Mouse (Mus musculus): ENCODE results near the gene Fgfr2. TPM values are rescaled to one million over a fixed set of nuclear protein-coding genes. Genes with fewer than 3 reads are reported as not detected.
"Not testable (repeated sequence)": the region's sequence is repeated elsewhere in the genome, so short reads cannot be mapped to it uniquely, and the experiment has no call there.

Fgfr2 gene
- polyA plus RNA-seq, 1 experiment from 2014 or later, result 24.9 TPM

DNA sequence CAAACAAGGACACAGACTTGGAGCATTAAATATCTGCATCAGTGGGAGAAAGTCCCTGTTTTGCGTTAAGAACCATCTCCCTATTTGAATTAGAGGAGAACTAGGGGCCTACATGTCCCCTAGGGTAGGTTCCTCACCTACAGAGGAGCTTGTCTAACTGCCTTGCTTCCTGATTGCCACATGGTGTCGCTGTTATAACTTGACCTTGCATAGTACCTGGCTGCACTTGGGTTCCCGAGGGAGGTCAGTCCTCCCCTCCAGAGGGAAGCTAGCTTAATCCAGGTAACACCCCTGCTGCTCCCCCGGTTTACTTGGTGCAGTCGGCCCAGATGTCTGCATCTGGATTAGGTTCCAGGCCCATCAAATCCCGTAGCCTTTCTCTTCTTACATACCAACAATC is 2518.0 kb downstream of the Fgfr2 start:
- Histone ChIP-seq H3K9ac (ENCODE audit: low read depth, low read length) (no peak overlapping the region), H3K9me3 (replicated peaks; ENCODE audit: control insufficient read depth, low read length) (no peaks in the 10 kb centered on the region), H3K4me2 (no peak overlapping the region), H3K27me3 (ENCODE audit: control insufficient read depth, insufficient read depth, low read length) (no peaks in the 10 kb centered on the region), H3K27ac (ENCODE audit: low read depth, low read length) (no peak overlapping the region), H3K36me3 (ENCODE audit: control insufficient read depth, insufficient read depth, low read length) (no peaks in the 10 kb centered on the region), H3K4me1 (ENCODE audit: control insufficient read depth, insufficient read depth, low read length) (no peaks in the 10 kb centered on the region), H3K4me3 (ENCODE audit: low read depth, low read length) (no peak overlapping the region)
- 15% methylated on average over 6 of the region's 6 CpGs for WGBS (ENCODE audit: insufficient replicate concordance)
- ATAC-seq (replicated peaks; ENCODE audit: insufficient number of reproducible peaks, low FRiP score, low TSS enrichment), result no peak

DNA sequence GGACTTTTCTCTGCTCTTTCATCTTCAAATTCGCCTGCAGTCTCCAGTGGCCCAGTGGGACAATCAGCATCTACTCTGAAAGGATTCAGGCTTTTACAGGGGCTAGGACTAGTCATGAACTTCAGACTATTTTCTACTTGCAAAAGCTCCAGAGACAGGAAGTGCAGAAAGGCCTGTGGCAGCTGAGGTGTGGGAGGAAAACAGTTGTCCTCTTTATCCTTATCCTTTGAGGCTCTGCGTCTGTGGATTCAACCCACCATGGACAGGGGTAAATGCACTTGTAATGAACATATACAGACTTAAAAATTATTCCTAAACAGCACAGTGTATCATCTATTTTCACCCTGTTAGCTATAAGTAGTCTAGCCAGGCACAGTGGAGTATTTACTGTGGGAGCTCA is 2518.8 kb downstream of the Fgfr2 start:
- ATAC-seq (replicated peaks; ENCODE audit: insufficient number of reproducible peaks, low FRiP score, low TSS enrichment), result no peak
- Histone ChIP-seq H3K4me1 (ENCODE audit: control insufficient read depth, insufficient read depth, low read length) (no peaks in the 10 kb centered on the region), H3K9ac (ENCODE audit: low read depth, low read length) (no peak overlapping the region), H3K4me3 (ENCODE audit: low read depth, low read length) (no peak overlapping the region), H3K27me3 (ENCODE audit: control insufficient read depth, insufficient read depth, low read length) (no peaks in the 10 kb centered on the region), H3K4me2 (no peak overlapping the region), H3K27ac (ENCODE audit: low read depth, low read length) (no peak overlapping the region), H3K36me3 (ENCODE audit: control insufficient read depth, insufficient read depth, low read length) (no peaks in the 10 kb centered on the region), H3K9me3 (replicated peaks; ENCODE audit: control insufficient read depth, low read length) (no peaks in the 10 kb centered on the region)
- WGBS (ENCODE audit: insufficient replicate concordance), result 57% methylated on average over 2 of the region's 2 CpGs

DNA sequence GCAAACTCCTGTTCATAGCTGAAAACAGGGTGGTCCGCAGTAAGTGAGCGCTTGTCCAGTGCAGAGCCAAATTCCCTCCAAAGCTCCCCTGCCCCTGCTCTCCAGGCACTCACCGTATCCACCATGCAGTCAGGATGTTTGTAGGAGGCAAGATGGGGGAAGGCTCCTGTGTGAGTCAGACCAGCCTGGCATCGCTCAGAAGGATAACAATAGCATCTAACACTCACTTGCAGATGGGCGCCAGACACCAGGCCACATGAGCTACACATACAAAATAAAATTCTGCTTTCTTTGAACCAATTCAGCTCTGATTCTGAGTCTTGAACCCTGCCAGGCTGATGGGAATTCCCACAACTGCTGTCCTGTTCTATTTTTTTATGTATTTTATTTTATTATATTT is 2519.6 kb downstream of the Fgfr2 start:
- no peaks in the 10 kb centered on the region for H3K36me3 ChIP-seq (ENCODE audit: control insufficient read depth, insufficient read depth, low read length)
- H3K4me3 ChIP-seq (ENCODE audit: low read depth, low read length), result no peak overlapping the region
- no peaks in the 10 kb centered on the region for H3K4me1 ChIP-seq (ENCODE audit: control insufficient read depth, insufficient read depth, low read length)
- H3K9ac ChIP-seq (ENCODE audit: low read depth, low read length), result no peak overlapping the region
- H3K27me3 ChIP-seq (ENCODE audit: control insufficient read depth, insufficient read depth, low read length), result no peaks in the 10 kb centered on the region
- no peaks in the 10 kb centered on the region for H3K9me3 ChIP-seq (replicated peaks; ENCODE audit: control insufficient read depth, low read length)
- no peak for ATAC-seq (replicated peaks; ENCODE audit: insufficient number of reproducible peaks, low FRiP score, low TSS enrichment)
- H3K4me2 ChIP-seq, result no peak overlapping the region
- no peak overlapping the region for H3K27ac ChIP-seq (ENCODE audit: low read depth, low read length)
- WGBS (ENCODE audit: insufficient replicate concordance), result 75% methylated on average over 5 of the region's 5 CpGs

DNA sequence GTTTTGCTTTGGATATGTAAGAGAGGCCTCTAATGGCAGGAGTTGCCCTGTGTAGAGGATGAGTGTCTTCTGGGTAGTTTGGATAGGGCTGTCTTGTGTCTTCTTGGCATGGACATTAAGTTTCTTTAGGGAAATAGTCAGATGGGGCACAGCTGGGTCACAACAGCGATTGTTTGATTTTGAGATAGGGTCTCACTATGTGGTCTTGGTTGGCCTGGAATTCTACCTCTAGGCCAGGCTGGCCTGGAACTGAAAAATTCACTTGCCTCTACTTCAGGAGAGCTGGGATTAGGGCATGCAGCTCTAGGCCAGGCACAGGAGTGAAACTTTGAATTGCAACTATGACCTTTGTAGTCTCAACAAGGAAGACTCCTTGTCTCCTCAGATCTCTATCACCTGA is 2520.3 kb downstream of the Fgfr2 start:
- Histone ChIP-seq H3K4me1 (ENCODE audit: control insufficient read depth, insufficient read depth, low read length) (no peaks in the 10 kb centered on the region), H3K9ac (ENCODE audit: low read depth, low read length) (no peak overlapping the region), H3K4me3 (ENCODE audit: low read depth, low read length) (no peak overlapping the region), H3K4me2 (no peak overlapping the region), H3K27ac (ENCODE audit: low read depth, low read length) (no peak overlapping the region), H3K36me3 (ENCODE audit: control insufficient read depth, insufficient read depth, low read length) (no peaks in the 10 kb centered on the region), H3K27me3 (ENCODE audit: control insufficient read depth, insufficient read depth, low read length) (no peaks in the 10 kb centered on the region), H3K9me3 (replicated peaks; ENCODE audit: control insufficient read depth, low read length) (no peaks in the 10 kb centered on the region)
- no peak for ATAC-seq (replicated peaks; ENCODE audit: insufficient number of reproducible peaks, low FRiP score, low TSS enrichment)
- WGBS (ENCODE audit: insufficient replicate concordance), result 71% methylated on average over 1 of the region's 1 CpGs

DNA sequence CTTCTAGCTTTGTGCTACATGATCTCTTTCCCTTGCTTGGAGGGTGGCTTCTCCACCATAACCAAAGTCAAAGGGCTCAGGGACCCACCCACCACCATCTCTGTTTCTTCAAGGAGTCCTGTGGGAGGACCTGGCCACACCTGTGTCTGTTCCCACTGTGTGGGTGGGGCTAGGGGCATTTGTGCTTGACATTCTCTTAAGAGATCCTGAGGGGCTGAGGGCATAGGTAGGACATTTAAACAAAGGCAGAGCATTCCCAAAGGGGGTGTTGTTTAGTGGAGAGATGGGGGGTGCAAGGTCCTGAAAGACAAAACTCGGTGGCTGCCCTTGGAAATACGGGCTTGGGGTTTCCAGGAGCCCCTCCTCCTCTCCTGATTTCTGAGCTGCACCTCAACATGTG is 2522.6 kb downstream of the Fgfr2 start:
- no peaks in the 10 kb centered on the region for H3K4me1 ChIP-seq (ENCODE audit: control insufficient read depth, insufficient read depth, low read length)
- H3K4me3 ChIP-seq (ENCODE audit: low read depth, low read length), result no peak overlapping the region
- H3K4me2 ChIP-seq, result no peak overlapping the region
- no peaks in the 10 kb centered on the region for H3K27me3 ChIP-seq (ENCODE audit: control insufficient read depth, insufficient read depth, low read length)
- ATAC-seq (replicated peaks; ENCODE audit: insufficient number of reproducible peaks, low FRiP score, low TSS enrichment), result no peak
- H3K9ac ChIP-seq (ENCODE audit: low read depth, low read length), result no peak overlapping the region
- no peak overlapping the region for H3K27ac ChIP-seq (ENCODE audit: low read depth, low read length)
- 65% methylated on average over 2 of the region's 2 CpGs for WGBS (ENCODE audit: insufficient replicate concordance)
- no peaks in the 10 kb centered on the region for H3K9me3 ChIP-seq (replicated peaks; ENCODE audit: control insufficient read depth, low read length)
- H3K36me3 ChIP-seq (ENCODE audit: control insufficient read depth, insufficient read depth, low read length), result no peaks in the 10 kb centered on the region

DNA sequence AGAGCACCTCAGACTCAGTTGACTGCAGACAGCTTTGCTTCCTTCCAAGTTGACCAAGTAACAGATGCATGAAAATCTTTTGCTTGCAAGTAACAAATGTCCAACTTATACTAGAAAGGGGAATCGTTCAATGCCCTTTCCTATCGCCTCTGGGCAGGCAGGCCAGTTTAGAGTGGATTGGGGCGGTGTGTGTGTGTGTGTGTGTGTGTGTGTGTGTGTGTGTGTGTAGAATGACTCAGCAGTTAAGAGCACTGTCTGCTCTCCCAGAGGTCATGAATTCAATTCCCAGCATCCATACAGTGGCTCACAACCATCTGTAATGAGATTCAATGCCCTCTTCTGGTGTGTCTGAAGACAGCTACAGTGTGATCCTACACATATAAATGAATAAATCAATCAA is 2523.1 kb downstream of the Fgfr2 start:
- H3K4me1 ChIP-seq (ENCODE audit: control insufficient read depth, insufficient read depth, low read length), result no peaks in the 10 kb centered on the region
- H3K4me3 ChIP-seq (ENCODE audit: low read depth, low read length), result no peak overlapping the region
- H3K27ac ChIP-seq (ENCODE audit: low read depth, low read length), result no peak overlapping the region
- 87% methylated on average over 3 of the region's 3 CpGs for WGBS (ENCODE audit: insufficient replicate concordance)
- H3K27me3 ChIP-seq (ENCODE audit: control insufficient read depth, insufficient read depth, low read length), result no peaks in the 10 kb centered on the region
- H3K36me3 ChIP-seq (ENCODE audit: control insufficient read depth, insufficient read depth, low read length), result no peaks in the 10 kb centered on the region
- no peak for ATAC-seq (replicated peaks; ENCODE audit: insufficient number of reproducible peaks, low FRiP score, low TSS enrichment)
- H3K4me2 ChIP-seq, result no peak overlapping the region
- no peaks in the 10 kb centered on the region for H3K9me3 ChIP-seq (replicated peaks; ENCODE audit: control insufficient read depth, low read length)
- no peak overlapping the region for H3K9ac ChIP-seq (ENCODE audit: low read depth, low read length)

DNA sequence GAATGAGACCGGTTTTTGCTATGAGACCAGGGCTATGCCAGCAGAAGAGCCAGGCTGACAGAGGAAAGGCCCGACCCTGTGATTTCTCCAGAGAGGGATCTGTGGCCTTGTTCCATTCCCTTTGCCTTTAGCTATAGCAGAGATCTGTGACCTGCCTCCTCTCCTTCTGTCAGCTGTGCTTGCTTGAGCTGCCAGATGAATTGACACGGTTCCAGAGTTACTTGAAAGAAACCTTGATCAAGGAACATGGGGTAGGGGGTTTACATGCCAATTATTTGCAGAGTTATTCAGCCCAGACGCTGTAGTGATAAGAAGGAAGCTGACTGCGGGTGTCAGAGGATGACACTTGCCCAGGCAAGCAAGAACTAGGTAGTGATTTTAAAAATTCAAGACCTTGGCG is 2525.6 kb downstream of the Fgfr2 start:
- Histone ChIP-seq H3K4me2 (no peak overlapping the region), H3K27ac (ENCODE audit: low read depth, low read length) (no peak overlapping the region), H3K9me3 (replicated peaks; ENCODE audit: control insufficient read depth, low read length) (no peaks in the 10 kb centered on the region), H3K4me1 (ENCODE audit: control insufficient read depth, insufficient read depth, low read length) (no peaks in the 10 kb centered on the region), H3K36me3 (ENCODE audit: control insufficient read depth, insufficient read depth, low read length) (no peaks in the 10 kb centered on the region), H3K27me3 (ENCODE audit: control insufficient read depth, insufficient read depth, low read length) (no peaks in the 10 kb centered on the region), H3K4me3 (ENCODE audit: low read depth, low read length) (no peak overlapping the region), H3K9ac (ENCODE audit: low read depth, low read length) (no peak overlapping the region)
- no peak for ATAC-seq (replicated peaks; ENCODE audit: insufficient number of reproducible peaks, low FRiP score, low TSS enrichment)
- WGBS (ENCODE audit: insufficient replicate concordance), result 62% methylated on average over 6 of the region's 6 CpGs

DNA sequence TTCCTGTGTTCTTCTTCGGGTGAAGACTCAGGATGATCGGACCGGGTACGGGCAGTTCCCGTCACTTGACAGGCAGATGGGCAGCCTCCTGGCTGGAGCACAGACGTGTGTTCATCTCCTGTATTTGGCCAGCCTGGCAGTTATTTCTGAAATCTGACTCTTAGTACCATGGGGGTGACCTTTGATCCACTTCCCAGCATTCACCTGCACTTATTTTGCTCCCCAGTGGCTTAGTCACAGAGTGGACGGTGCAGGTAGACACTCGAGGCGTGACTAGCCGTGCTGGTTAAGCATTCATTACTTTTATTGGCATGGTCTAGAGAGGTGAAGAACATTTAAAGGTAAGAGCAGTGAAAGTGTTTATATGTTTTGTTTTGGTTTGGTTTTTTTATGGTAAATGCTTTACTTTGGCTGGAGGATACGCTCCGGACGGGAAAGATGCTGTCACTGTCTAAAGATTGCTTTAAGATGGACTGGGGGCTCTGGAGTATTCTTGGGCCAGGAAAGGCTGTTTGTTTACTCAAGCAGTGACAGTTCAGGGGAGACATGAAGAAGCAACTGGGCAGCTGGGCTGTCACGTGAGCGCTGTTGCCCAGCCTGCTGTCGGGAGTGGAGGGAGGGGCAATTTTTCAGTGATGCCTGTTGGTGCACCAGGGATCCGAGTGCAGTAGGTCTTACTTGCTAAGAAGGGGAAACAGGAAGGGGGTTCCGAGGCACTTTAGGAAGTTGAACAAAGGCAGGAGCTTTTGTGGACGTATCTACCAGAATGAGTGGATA is 2526.9 kb downstream of the Fgfr2 start:
- ATAC-seq (replicated peaks; ENCODE audit: insufficient number of reproducible peaks, low FRiP score, low TSS enrichment); H3K9ac ChIP-seq (ENCODE audit: low read depth, low read length); H3K36me3 ChIP-seq (ENCODE audit: control insufficient read depth, insufficient read depth, low read length); H3K27ac ChIP-seq (ENCODE audit: low read depth, low read length); H3K4me2 ChIP-seq; H3K4me1 ChIP-seq (ENCODE audit: control insufficient read depth, insufficient read depth, low read length); H3K4me3 ChIP-seq (ENCODE audit: low read depth, low read length); H3K27me3 ChIP-seq (ENCODE audit: control insufficient read depth, insufficient read depth, low read length); H3K9me3 ChIP-seq (replicated peaks; ENCODE audit: control insufficient read depth, low read length): not testable (repeated sequence)
- 47% methylated on average over 9 of the region's 19 CpGs for WGBS (ENCODE audit: insufficient replicate concordance)

All from heart, embryonic 11.5 days (tissue).